Mouse (Mus musculus) stomach, postnatal 0 days (tissue): Measurements from ENCODE around the gene Tceal8.

ENCODE experiments used
- CTCF ChIP-seq: IDR thresholded peaks from 2 replicates; pipeline ENCODE4 v1.5.1; 2016; ENCODE audit warnings: antibody characterized with exemption, low read depth, mild to moderate bottlenecking, moderate library complexity
- EP300 ChIP-seq: optimal IDR thresholded peaks from 2 replicates; pipeline ENCODE3; 2016; ENCODE audit warnings: antibody characterized with exemption

DNA sequence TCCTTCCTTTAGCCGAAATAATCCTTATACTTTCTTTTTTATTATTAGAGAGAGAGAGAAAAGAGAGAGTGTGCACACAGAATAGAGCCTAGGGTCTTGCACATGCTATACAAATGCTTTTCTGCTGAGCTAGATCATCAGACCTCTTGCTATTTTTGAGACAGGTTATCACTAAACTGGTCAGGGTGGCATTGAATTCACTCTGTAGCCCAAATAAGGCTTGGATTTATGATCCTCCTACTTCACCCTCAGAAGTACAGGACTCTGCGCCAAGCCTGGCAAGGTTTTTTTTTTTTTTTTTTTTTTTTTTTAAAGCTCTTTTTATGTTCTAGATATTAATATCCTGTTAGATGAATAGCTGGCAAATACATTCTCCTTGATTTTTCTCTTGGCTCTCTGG lies 28.4 kb downstream of the Tceal8 start:
- TF ChIP-seq CTCF: no peak
- TF ChIP-seq EP300: no peak
